Mouse (Mus musculus) hindbrain, embryonic 12.5 days (tissue): ENCODE measurements at regions not wholly inside any gene's neighbourhood (a gene's known extent, or its start where the extent isn't known, plus 50 kb on each side); places are given as distances from the start of the nearest gene placed in this dataset.

Experiments
- ATAC-seq: fragments of 200-750 bp; cut with Nextera tagmentation; 2 replicates; pipeline ENCODE4 v1.8.0; 2017; ENCODE audit warnings: moderate TSS enrichment; ENCODE audit not compliant: low FRiP score
- H3K27ac ChIP-seq: fragments of 300-500 bp; sonication (generic); 2 replicates; pipeline ENCODE4 v1.5.1; 2016; ENCODE audit warnings: mild to moderate bottlenecking
- H3K27me3 ChIP-seq: fragments of 300-500 bp; sonication (generic); 2 replicates; pipeline ENCODE4 v1.6.1; 2016; ENCODE audit warnings: mild to moderate bottlenecking
- H3K36me3 ChIP-seq: fragments of 300-500 bp; sonication (generic); 2 replicates; pipeline ENCODE4 v1.6.1; 2016; ENCODE audit warnings: mild to moderate bottlenecking
- H3K4me1 ChIP-seq: fragments of 300-500 bp; sonication (generic); 2 replicates; pipeline ENCODE4 v1.6.1; 2016
- H3K4me2 ChIP-seq: fragments of 300-500 bp; sonication (generic); replicated peaks from 2 replicates; pipeline ENCODE4 v1.6.1; 2016; ENCODE audit warnings: mild to moderate bottlenecking
- H3K4me3 ChIP-seq: fragments of 300-500 bp; sonication (generic); 2 replicates; pipeline ENCODE4 v1.5.1; 2016; ENCODE audit warnings: mild to moderate bottlenecking
- H3K9ac ChIP-seq: fragments of 300-500 bp; sonication (generic); 2 replicates; pipeline ENCODE4 v1.6.1; 2016; ENCODE audit warnings: mild to moderate bottlenecking, moderate library complexity
- H3K9me3 ChIP-seq: fragments of 300-500 bp; sonication (generic); replicated peaks from 2 replicates; pipeline ENCODE4 v1.6.1; 2016; ENCODE audit warnings: mild to moderate bottlenecking
- WGBS: fragments of 180-500 bp; shearing (Covaris S2); methylation state at CpG from one replicate; pipeline ENCODE4 v1.1.7; 2016; 5-methylcytosine and 5-hydroxymethylcytosine counted together

DNA sequence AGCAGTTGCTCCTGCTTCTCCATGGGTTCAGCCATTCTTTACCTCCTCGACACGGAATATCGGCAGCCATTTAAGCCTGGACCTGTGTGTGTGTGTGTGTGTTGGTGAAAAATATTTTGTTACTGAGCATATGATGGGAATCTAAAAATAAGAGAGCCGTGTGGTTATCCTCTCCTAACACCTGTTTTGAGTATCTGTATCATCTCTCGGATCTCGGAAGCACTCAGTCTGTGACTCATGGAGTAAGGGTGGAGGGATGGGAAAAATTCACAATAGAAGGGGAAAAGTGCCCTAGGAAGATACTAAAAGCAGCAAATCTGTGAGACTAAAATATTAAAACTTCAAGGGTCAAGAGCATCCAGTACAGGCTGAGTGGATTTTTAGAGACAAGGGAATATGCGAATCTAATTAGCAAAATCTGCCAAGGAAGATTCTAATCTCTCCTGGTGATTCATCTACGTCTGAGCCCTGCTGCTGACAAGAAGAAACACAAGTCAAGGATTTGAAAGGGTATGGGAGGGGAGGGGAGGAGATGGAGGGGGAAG is 107.1 kb upstream of the Krr1 start:
- H3K4me2 ChIP-seq = no peak overlapping the region
- H3K9ac ChIP-seq = no peak overlapping the region
- no peak overlapping the region for H3K27ac ChIP-seq
- H3K9me3 ChIP-seq = no peaks in the 10 kb centered on the region
- H3K4me3 ChIP-seq = no peak overlapping the region
- no peaks in the 10 kb centered on the region for H3K27me3 ChIP-seq
- no peak for ATAC-seq
- no peaks in the 10 kb centered on the region for H3K36me3 ChIP-seq
- H3K4me1 ChIP-seq = peaks cover 4% of the 10 kb centered on the region; the same call in 1 of the 2 replicates
- WGBS = 78% methylated on average over 8 of the region's 8 CpGs

DNA sequence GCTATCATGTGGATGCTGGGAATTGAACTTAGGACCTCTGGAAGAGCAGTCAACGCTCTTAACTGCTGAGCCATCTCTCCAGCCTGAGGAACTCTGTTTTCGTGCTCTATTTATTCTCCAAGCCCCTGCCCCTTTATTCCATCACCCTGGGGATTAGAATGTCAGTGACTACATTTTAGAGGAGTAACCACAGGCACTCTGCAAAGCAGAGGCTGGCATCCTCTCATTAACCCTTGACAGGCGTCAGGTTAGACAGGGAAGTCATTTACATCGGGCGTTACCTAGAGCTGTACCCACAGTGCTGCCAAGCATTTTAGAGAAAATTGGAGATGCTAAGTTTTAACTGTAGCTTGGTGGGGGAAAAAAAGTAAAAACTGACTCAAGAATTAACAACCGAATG is 105.4 kb upstream of the Krr1 start:
- H3K27ac ChIP-seq = peak overlapping the region; percentile 56
- no peaks in the 10 kb centered on the region for H3K27me3 ChIP-seq
- 10% methylated on average over 6 of the region's 6 CpGs for WGBS
- H3K36me3 ChIP-seq = no peaks in the 10 kb centered on the region
- peak; percentile 82 for ATAC-seq
- H3K4me3 ChIP-seq = no peak overlapping the region
- H3K9ac ChIP-seq = no peak overlapping the region
- H3K4me1 ChIP-seq = peaks cover 4% of the 10 kb centered on the region; the same call in 1 of the 2 replicates
- peak overlapping the region; percentile 15; the same call in 1 of the 2 replicates for H3K4me2 ChIP-seq
- no peaks in the 10 kb centered on the region for H3K9me3 ChIP-seq

DNA sequence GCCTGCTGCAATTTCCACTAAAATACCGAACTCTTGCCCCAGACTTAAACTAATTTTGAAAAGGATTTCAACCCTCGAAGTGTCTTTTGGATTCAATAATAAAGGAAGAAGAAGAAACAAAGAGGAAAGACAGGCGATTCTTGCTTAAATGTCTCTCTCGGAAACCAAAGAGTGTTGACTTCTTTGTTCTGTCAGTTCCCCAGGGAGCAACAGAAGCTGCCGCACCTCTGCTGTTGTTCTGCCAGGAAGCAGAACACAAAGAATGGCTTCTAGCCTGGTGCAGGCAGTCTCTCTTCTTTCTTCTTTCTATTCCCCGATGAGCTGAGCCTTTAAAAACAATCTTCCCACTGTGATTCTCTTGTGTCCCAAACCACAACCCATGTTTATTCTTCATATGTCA is 104.9 kb upstream of the Krr1 start:
- no peaks in the 10 kb centered on the region for H3K36me3 ChIP-seq
- 3% methylated on average over 6 of the region's 6 CpGs for WGBS
- peaks cover 4% of the 10 kb centered on the region; the same call in 1 of the 2 replicates for H3K4me1 ChIP-seq
- no peaks in the 10 kb centered on the region for H3K27me3 ChIP-seq
- no peaks in the 10 kb centered on the region for H3K9me3 ChIP-seq
- no peak overlapping the region for H3K4me3 ChIP-seq
- peak overlapping the region; percentile 15; the same call in 1 of the 2 replicates for H3K4me2 ChIP-seq
- peak; percentile 67 for ATAC-seq
- no peak overlapping the region for H3K9ac ChIP-seq
- H3K27ac ChIP-seq = peak overlapping the region; percentile 56

DNA sequence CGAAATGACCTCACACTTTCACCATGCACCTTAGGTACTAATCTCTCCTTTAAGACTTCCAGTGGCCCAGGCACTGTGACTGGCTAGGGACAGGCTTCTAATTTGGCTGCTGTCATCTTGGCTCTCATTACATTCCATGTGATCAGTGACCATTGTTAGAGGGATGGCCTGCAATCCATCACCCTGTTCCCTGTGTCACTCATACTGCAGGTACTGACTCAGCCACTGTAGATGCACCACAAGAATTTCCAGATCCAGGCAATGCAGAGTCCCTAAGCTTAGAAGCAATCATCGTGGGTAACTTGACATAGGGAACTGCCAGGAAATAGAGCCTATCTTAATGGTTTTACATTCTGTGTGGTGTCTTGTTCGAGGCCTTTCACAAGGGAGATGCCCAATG is 92.1 kb upstream of the Krr1 start:
- no peak for ATAC-seq
- 68% methylated on average over 3 of the region's 3 CpGs for WGBS
- Histone ChIP-seq H3K27ac (no peak overlapping the region), H3K27me3 (no peaks in the 10 kb centered on the region), H3K9me3 (no peaks in the 10 kb centered on the region), H3K4me1 (peaks cover 5% of the 10 kb centered on the region; the same call in 1 of the 2 replicates), H3K4me2 (no peak overlapping the region), H3K36me3 (no peaks in the 10 kb centered on the region), H3K9ac (no peak overlapping the region), H3K4me3 (no peak overlapping the region)

DNA sequence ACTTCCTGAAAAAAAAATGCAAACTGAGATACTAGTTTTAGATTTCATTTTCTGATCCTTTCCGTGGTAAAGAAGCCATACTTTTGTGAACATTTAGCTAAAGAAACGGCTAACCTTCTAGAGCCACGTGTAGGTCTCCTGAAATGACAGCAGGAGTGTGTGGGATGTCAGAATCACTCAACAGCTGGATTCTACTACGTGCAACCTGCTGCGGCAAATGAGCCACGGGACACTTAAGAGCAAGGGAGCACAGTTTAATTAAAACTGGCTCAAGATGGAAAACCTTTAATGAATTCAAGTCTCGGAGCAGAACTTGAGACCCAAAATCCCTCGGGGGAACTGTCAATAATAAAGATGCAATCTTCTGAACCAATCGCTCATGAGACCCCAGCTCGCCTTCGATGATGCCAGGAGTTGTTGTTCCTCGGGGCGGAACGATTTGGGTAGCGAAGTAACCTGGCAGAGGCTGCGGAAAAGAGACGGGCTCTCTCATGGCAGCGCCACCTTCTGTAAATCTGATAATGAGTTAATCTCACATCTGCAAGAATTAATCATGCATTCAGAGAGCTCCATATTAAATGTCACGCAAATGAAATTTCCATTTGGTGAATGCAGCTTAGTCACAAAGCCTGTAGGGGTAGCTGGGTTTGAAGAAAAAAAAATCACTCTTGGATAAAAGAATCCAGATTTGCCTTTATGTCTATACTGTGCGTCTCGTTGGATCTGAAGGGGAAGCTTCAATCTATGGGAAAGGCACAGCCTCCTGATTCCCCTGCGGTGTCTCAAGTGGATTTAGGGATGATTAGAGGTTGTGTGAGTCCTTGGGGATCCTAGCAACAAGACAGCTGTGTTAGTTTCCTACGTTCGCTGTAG is 90.9 kb upstream of the Krr1 start:
- H3K27me3 ChIP-seq = no peaks in the 10 kb centered on the region
- 52% methylated on average over 24 of the region's 24 CpGs for WGBS
- H3K27ac ChIP-seq = peak overlapping the region; percentile 44; the same call in 1 of the 2 replicates
- peaks cover 5% of the 10 kb centered on the region; the same call in 1 of the 2 replicates for H3K4me1 ChIP-seq
- no peaks in the 10 kb centered on the region for H3K9me3 ChIP-seq
- peak overlapping the region; percentile 29; the same call in 1 of the 2 replicates for H3K4me2 ChIP-seq
- H3K36me3 ChIP-seq = no peaks in the 10 kb centered on the region
- peak; percentile 60 for ATAC-seq
- H3K9ac ChIP-seq = no peak overlapping the region
- no peak overlapping the region for H3K4me3 ChIP-seq

DNA sequence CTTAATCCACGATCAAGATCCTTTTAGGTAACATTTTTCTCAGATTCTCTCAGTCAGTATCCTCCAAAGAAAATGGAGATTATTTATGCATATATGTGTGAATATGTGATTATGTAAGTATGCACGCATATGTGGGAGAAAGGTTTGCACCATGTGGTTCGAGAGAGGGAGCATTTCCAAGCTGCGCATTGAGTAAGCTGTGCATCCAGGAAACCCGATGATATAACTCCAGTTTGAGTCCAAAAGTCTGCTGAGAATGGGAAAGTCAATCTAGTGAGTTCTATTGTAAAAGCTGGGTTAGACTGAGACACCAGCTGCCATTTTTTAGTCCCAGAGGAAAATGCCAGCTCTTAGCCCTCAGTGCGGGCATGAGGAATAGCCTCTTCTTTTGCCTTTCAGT is 89.9 kb upstream of the Krr1 start:
- ATAC-seq = no peak
- peaks cover 5% of the 10 kb centered on the region; the same call in 1 of the 2 replicates for H3K4me1 ChIP-seq
- H3K4me3 ChIP-seq = no peak overlapping the region
- no peak overlapping the region for H3K9ac ChIP-seq
- no peak overlapping the region for H3K4me2 ChIP-seq
- no peaks in the 10 kb centered on the region for H3K9me3 ChIP-seq
- H3K27ac ChIP-seq = no peak overlapping the region
- 92% methylated on average over 6 of the region's 6 CpGs for WGBS
- H3K27me3 ChIP-seq = no peaks in the 10 kb centered on the region
- no peaks in the 10 kb centered on the region for H3K36me3 ChIP-seq

DNA sequence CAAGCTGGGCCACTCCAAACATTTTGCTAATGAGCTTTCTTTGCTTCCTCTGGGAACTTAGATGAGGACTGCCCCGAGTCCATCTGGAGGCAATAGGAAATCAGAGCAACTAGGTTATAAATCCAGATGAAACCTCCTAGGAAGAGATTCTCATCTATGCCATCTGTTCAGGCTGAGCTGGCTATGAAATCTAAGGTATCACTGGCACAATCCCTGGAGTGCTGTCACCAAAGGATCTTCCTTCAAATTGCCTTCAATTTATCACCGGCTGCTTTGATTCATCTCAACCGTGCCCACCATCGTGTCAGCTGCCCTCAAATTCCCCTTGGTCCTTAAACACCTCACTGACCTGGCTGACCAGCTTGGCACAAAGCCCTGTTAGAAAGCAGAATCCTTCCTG is 87.8 kb upstream of the Krr1 start:
- no peaks in the 10 kb centered on the region for H3K36me3 ChIP-seq
- no peak overlapping the region for H3K4me3 ChIP-seq
- no peaks in the 10 kb centered on the region for H3K27me3 ChIP-seq
- ATAC-seq = no peak
- 65% methylated on average over 4 of the region's 4 CpGs for WGBS
- H3K9ac ChIP-seq = no peak overlapping the region
- no peaks in the 10 kb centered on the region for H3K9me3 ChIP-seq
- H3K4me2 ChIP-seq = no peak overlapping the region
- H3K4me1 ChIP-seq = peaks cover 8% of the 10 kb centered on the region; the same call in 1 of the 2 replicates
- no peak overlapping the region for H3K27ac ChIP-seq

DNA sequence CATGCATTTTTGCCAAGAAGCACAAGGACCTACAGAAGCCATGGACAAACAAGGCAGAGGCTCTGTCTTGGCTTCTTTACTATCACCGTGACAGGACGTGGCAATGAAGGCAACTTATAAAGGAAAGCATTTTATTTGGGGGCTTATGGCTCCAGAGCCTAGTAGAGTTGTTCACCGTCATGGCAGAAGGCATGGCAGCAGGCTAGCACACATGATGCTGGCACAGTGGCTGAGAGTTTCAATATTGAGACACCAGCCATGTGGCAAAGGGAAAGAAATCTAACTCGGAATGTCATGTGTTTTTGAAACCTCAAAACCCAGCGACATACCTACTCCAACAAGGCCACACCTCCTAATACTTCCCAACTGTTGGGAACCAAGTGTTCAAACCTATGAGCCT is 83.4 kb upstream of the Krr1 start:
- Histone ChIP-seq H3K4me1 (peaks cover 3% of the 10 kb centered on the region; the same call in 1 of the 2 replicates), H3K27me3 (no peaks in the 10 kb centered on the region), H3K9me3 (no peaks in the 10 kb centered on the region), H3K27ac (no peak overlapping the region), H3K4me3 (no peak overlapping the region), H3K36me3 (no peaks in the 10 kb centered on the region), H3K9ac (no peak overlapping the region), H3K4me2 (no peak overlapping the region)
- WGBS = 96% methylated on average over 5 of the region's 5 CpGs
- ATAC-seq = no peak

DNA sequence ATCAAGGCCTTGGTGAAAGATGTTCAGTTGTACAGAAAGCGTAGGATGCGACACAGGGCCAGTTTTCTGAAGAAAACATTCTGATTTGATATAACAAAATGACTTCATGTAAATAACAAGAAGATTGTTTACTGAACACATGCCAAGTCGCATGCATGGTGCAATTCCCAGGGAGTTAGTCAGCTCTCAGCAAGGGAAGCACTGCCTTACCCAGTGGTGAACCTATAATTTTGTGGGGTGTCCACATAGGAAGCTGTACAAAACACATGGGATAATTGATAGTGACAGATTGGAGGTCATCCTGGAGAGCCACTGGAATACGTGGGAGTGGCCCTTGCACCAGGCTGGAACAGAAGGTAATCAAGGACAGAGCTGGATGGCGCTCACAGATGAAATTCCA is 79.0 kb upstream of the Krr1 start:
- 88% methylated on average over 5 of the region's 5 CpGs for WGBS
- no peak overlapping the region for H3K4me2 ChIP-seq
- H3K27me3 ChIP-seq = no peaks in the 10 kb centered on the region
- ATAC-seq = no peak
- H3K4me1 ChIP-seq = no peaks in the 10 kb centered on the region
- no peaks in the 10 kb centered on the region for H3K9me3 ChIP-seq
- H3K4me3 ChIP-seq = no peak overlapping the region
- no peak overlapping the region for H3K27ac ChIP-seq
- no peaks in the 10 kb centered on the region for H3K36me3 ChIP-seq
- H3K9ac ChIP-seq = no peak overlapping the region

DNA sequence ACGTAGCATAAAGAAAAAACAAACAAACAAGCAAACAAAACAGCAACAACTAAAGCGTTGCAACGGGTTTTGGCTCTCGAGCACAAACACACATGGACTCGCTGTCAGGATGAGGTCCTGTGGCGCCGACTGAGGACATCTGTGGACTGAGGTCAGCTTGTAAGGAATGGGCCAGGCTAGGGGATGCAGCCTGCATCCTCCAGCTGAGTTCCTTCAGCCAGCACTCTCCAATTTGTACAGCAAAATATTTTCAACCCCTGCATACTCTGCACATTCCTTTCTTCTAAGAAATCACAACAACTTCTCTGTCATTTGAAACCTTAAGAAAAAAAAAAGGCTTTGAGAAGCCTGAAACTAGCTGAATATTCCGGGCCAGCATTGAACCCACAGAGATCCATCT is 78.5 kb upstream of the Krr1 start:
- H3K27me3 ChIP-seq = no peaks in the 10 kb centered on the region
- H3K27ac ChIP-seq = no peak overlapping the region
- 86% methylated on average over 8 of the region's 8 CpGs for WGBS
- no peak overlapping the region for H3K4me3 ChIP-seq
- no peak overlapping the region for H3K4me2 ChIP-seq
- no peaks in the 10 kb centered on the region for H3K36me3 ChIP-seq
- H3K9me3 ChIP-seq = no peaks in the 10 kb centered on the region
- no peaks in the 10 kb centered on the region for H3K4me1 ChIP-seq
- H3K9ac ChIP-seq = no peak overlapping the region
- no peak for ATAC-seq

DNA sequence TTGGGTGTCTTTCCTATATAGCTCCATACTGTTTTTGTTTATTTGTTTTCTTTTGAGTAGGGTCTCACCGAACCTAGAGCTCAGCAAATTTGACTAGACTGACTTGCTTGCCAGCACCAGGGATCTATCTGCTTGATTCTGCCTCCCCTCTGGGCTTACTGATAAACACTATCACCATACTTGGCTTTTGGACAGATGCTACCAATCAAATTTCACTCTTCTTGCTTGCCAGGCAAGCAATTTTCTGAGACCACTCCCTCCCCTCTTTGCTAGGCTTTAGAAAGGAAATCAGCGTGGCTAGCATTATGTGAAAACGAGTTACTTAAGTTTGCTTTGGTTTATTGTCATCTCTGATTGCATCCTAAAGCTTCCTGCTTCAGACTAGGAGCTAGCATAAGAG is 75.1 kb upstream of the Krr1 start:
- H3K4me2 ChIP-seq = no peak overlapping the region
- ATAC-seq = no peak
- H3K4me3 ChIP-seq = no peak overlapping the region
- H3K27ac ChIP-seq = no peak overlapping the region
- H3K27me3 ChIP-seq = no peaks in the 10 kb centered on the region
- WGBS = 82% methylated on average over 3 of the region's 3 CpGs
- no peaks in the 10 kb centered on the region for H3K9me3 ChIP-seq
- H3K4me1 ChIP-seq = peaks cover 3% of the 10 kb centered on the region; the same call in 1 of the 2 replicates
- no peak overlapping the region for H3K9ac ChIP-seq
- H3K36me3 ChIP-seq = no peaks in the 10 kb centered on the region

DNA sequence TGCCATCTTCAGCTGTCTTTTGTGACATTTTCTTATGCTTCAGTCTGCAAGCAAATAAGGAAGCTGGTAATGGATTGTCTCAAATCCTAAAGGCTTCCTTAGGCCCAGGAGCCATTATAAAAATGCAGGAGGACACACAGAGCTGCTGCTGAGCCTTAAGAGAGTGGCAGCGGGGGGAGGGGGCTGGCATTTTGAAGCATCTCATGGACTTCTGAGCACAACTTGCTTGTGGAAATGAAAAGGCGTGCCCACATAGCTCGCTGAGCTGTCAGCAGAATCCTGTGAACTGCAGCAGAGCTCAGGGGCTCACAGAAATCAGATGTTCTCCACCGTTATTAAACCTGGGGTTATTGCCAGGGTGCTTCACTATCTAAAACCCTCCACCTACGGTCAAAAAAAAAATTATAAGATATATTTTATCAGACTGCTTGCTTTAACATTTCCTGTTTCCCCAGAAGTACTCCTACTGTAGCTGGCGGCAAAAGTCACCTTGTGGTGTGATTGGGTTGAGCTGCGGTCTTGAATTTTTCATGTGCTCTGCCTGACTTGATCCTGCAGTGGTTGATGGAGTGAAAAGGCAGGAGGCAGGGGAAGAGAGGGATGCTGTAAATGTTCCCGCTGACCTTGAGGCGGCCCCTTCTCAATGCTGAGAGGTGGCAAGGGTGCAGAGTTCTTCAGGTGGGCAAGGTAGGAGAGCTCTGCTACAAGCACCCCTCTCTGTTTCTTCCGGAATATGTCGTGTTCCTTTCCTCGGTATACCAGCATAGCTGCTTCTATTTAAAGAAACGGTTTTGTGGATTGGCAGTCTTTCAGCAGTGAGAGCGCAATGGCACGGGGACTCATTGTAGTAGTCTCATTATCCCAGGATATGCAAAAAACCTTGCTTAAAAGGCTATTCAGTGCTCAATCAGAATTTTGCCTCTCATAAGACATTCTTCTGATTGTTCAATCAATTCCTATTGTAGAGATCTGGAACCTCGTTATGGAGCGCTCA is 71.4 kb upstream of the Krr1 start:
- WGBS = 69% methylated on average over 17 of the region's 17 CpGs
- Histone ChIP-seq H3K9me3 (no peaks in the 10 kb centered on the region), H3K4me3 (no peak overlapping the region), H3K4me1 (peaks cover 3% of the 10 kb centered on the region; the same call in 1 of the 2 replicates), H3K27me3 (no peaks in the 10 kb centered on the region), H3K27ac (peak overlapping the region; percentile 57), H3K4me2 (no peak overlapping the region), H3K36me3 (no peaks in the 10 kb centered on the region), H3K9ac (no peak overlapping the region)
- no peak for ATAC-seq
